Mouse (Mus musculus) right cerebral cortex, postnatal 10 days (tissue): ENCODE data around the gene Tbc1d9b.

Source experiments
- DNase-seq, 2 experiments: peaks; one replicate each; pipeline ENCODE4 v3.0.0; 2021; ENCODE audit warnings: low spot score in 2 of 2

Gene Tbc1d9b

GRCm38 (mm10) chr11:50176351-50176750 is 45.2 kb downstream of the Tbc1d9b start:
- peak in 1 of 2 experiments; percentile 24 for DNase-seq

DNA sequence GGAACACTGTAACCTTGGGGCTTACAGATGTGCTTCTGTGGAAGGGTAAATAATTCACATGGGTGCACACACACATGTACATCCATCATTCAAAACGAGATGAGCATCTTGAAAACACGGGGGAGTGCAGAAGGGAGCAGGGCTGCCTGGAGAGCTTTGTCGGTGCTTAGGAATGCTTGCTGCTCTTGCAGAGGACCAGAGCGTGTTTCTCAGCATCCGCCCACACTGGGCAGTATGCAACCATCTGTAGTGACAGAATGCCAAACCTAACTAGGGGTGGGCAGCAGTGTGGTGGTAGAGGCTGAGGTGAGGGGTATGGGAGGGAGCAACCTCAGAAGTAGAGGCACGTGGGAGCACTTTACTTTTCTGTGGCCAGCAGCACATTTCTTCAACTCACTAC is 45.9 kb downstream of the Tbc1d9b start:
- no peak for DNase-seq

DNA sequence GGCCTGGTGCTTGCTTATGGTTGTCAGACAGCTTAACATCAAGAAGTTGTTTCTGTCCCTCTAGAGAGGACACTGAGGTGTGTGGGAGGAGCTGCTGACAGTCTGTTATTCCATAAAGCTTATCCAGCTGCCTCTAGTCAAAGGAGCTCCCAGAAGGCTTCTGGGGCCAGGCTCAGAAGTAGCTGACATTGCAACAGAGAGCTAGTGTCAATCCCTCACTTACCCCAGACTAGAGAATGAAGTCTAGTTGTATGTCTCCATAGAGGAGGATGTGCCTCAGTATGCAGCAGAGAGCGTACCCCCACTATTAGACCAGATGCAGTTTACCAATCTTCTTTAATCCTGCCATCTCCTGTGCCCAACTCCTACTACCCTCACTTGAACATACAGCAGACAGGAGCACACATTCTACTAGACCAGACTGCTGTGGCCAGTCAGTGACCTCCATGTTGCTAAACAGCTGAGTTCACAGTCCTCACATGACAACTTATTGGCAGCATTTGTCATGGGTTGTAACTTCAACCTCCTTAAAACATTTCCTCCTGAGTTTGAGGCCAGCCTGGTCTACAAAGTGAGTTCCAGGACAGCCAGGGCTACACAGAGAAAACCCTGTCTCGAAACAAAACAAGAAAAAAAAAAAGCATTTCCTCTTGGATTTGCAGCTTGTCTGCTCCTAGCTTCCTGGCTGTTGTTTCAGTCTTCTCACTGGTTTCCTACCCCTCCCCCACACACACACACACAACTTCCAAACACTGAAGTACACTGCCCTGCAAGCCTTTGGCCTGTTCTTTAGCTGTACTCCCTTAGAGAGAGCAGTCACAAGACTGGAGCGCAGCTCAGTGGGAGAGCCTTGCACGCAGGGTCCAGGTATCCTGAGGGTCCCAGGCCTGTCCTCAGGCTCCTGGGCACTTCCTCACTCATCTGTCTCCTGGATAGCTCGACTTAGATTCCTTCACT is 47.6 kb downstream of the Tbc1d9b start:
- no peak for DNase-seq

DNA sequence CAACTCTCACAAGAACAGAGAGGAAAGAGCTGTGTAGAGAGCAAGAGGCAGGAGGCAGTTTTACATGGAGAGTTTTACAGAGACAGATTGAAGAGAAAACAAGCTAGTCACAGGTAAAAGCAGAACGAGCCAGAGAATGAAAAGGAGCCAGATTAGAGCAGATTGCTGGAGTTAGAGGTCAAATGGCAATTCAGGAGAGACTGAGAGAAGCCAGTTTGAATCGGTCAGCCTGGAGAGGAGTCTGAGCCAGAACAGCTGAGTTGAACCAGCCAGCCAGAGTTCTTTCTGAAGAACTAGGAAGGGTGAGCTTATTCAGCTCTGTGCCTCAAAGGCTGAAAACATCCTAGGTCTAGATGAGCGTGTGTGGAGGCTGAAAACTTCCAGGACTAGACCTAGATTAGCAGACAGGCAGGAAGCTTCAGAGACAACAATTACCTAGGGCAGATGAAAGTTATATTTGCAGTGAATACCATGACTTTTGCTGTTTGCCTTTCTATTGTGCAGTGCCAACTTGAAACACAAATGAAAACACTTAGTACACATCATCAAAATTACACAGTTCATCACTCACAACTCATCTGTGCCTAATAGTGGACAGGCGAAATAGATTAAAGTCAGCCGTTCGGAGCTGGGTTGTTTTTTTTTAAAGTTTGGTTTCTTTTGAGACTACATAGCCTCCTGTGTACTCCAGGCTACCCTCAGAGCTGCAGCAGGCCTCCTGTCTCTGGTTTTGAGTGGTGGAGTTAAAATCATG is 49.5 kb downstream of the Tbc1d9b start:
- DNase-seq, result no peak

DNA sequence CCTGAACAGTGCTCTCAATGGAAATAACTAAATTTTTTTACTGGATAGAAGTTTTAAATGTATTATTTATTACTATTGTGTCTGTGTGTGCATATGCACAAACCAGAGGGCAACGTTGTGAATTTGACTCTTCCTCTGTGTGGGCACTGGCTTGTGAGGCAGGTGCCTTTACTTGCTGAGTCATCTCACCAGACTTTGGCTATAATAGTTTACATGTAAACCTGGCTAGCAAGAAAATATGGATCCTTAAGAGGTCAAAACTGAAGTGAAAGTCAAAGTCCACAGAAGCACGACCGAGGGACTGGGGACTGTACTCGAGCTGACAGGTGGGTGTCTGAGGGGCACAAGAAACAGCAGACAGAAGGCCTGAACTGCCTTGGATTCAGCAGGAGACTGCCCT is 51.5 kb downstream of the Tbc1d9b start:
- no peak for DNase-seq

- no peak for DNase-seq
Observed at GRCm38 (mm10) chr11:50184788-50185187, 53.6 kb downstream of the Tbc1d9b start.

- no peak for DNase-seq
Observed at GRCm38 (mm10) chr11:50188682-50189081, 57.5 kb downstream of the Tbc1d9b start.

GRCm38 (mm10) chr11:50190362-50190761 is 59.2 kb downstream of the Tbc1d9b start:
- DNase-seq, result no peak

DNA sequence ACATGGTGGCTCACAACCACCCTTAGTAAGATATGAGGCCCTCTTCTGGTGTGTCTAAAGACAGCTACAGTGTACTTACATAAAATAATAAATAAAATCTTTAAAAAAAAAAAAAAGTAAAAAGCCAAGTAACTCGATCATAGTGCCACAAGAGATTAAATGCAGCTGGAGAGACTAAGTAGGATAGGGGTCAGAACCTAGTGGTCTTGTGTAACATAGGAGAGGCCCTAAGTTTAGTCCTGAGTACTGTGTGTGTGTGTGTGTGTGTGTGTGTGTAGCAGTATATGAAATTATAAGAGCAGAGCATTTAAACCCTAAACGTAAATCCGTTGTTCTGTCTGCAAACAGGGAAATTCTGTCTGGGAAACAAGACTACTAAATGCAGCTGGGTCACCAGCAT is 61.1 kb downstream of the Tbc1d9b start:
- no peak for DNase-seq

- DNase-seq, result no peak
Observed at GRCm38 (mm10) chr11:50194070-50194469, 62.9 kb downstream of the Tbc1d9b start.

DNA sequence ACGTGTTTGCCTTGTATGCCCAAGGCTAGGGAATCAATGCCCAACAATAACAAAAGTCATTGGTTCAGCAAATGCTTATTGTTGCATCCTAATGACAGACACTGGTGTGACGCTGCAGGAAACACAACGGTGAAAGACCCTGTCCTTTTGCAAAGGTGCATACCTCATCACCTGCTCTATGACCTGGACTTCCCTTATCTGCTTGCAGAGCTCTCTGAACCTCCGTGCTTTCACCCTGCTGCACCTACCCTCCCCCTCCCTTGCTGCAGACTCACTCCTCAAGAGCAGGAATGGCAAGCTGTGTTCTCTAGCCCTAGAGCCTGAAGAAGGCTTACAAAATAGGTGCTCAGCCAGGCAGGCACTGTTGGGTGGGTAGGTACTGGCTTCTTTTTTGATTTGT is 63.6 kb downstream of the Tbc1d9b start:
- DNase-seq, result no peak

GRCm38 (mm10) chr11:50197500-50197899 is 66.3 kb downstream of the Tbc1d9b start:
- no peak for DNase-seq

- no peak for DNase-seq
Observed at GRCm38 (mm10) chr11:50198219-50198846, 67.1 kb downstream of the Tbc1d9b start.

- no peak for DNase-seq
Observed at GRCm38 (mm10) chr11:50198916-50199315, 67.7 kb downstream of the Tbc1d9b start.

- no peak for DNase-seq
Observed at GRCm38 (mm10) chr11:50200613-50201012, 69.4 kb downstream of the Tbc1d9b start.

DNA sequence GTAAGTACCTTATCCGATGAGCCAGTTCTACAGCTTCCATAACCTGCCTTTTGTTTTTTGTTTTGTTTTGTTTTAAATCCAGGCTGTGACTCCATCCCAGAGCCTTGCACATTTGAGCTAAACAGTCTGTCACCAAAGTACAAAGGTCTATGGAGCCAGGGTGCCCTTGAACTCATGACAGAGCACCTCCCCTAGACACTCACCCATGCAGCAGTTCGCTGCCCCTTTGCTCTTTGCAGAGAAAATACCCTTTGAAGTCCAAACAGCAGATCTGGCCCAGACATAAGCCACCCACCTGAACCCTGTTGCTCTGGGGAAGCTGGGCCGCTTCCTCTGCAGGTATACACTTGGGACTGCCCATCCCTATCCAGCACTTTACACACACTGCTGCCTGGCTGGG is 70.4 kb downstream of the Tbc1d9b start:
- no peak for DNase-seq

- no peak for DNase-seq
Observed at GRCm38 (mm10) chr11:50203302-50203827, 72.2 kb downstream of the Tbc1d9b start.

GRCm38 (mm10) chr11:50205434-50205833 is 74.2 kb downstream of the Tbc1d9b start:
- DNase-seq, result no peak

DNA sequence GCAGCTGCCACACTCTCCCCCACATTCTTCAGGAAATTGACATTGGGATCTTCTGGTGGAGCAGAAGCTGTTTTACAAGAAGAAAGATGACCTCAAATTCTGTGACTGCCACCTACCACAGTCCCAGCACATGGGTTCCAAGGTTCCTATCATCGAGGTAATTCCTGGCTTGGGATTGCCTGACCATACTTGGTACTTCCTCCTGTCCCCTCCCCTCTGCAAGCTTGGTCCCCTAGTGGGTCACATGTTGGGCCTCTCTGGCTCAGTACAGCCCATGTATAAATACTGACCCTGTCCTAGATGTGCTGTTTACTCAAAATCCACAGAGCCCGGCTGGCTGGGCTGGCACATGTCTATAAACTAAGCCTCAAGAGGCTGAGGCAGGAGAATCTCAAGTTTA is 74.8 kb downstream of the Tbc1d9b start:
- DNase-seq, result no peak

- DNase-seq, result no peak
Observed at GRCm38 (mm10) chr11:50207344-50207743, 76.1 kb downstream of the Tbc1d9b start.

DNA sequence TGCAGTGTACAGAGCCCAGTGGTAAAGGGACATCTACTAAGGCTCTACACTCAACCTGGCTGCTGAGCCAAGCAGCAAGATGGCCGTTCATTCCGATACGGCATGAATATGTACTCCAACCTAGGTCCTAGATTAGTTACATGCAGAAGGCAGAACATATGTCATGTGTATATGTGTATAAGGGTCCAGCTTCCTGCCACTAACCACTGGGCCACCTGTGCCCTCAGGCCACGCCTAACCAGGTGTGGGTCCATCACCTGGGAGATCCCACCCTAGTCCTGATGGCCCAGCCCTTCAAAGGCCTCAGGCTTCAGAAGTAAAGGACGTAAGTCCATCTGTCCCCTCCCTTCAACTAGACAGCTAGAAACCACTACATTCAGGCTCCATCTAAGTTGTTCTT is 76.8 kb downstream of the Tbc1d9b start:
- DNase-seq, result no peak

DNA sequence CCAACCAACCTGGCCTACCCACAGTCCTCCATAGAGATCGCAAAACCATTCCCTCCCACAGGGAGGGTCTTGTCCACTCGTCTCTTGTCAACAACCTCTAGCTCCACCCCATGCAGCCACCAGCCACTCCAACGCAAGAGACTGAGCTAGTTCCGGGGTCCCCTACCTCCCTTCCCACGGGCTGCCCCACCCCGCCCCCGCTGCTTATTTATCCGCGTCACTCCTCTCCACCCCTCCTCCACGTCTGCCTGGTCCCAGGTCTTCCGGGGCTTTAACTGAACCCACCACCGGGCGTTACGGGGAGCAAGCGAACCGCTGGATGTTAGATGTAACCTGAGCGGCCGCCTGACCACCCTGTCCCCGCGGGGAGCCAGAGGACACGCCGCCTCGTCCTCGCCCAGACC is 78.9 kb downstream of the Tbc1d9b start:
- DNase-seq, result peak; percentile 95 to 96
